Mouse (Mus musculus) embryonic facial prominence, embryonic 13.5 days (tissue): ENCODE data around the gene Apon. TPM values are rescaled to one million over a fixed set of nuclear protein-coding genes. Genes with fewer than 3 reads are reported as not detected.
"Not testable (repeated sequence)": the region's sequence is repeated elsewhere in the genome, so short reads cannot be mapped to it uniquely, and the experiment has no call there.

Experiments
- ATAC-seq: fragments of 200-750 bp; cut with Nextera tagmentation; 2 replicates; pipeline ENCODE4 v1.8.0; 2017; ENCODE audit warnings: low read depth; ENCODE audit not compliant: insufficient number of reproducible peaks, insufficient read depth, low FRiP score, low TSS enrichment
- H3K27ac ChIP-seq: fragments of 300-500 bp; sonication (generic); 2 replicates; pipeline ENCODE4 v1.5.1; 2015; ENCODE audit warnings: moderate library complexity, mild to moderate bottlenecking, inconsistent platforms
- H3K27me3 ChIP-seq: fragments of 300-500 bp; sonication (generic); 2 replicates; pipeline ENCODE4 v1.6.1; 2015; ENCODE audit warnings: mild to moderate bottlenecking, inconsistent platforms
- H3K36me3 ChIP-seq: fragments of 300-500 bp; sonication (generic); 2 replicates; pipeline ENCODE4 v1.6.1; 2015; ENCODE audit warnings: mild to moderate bottlenecking, inconsistent platforms
- H3K4me1 ChIP-seq: fragments of 300-500 bp; sonication (generic); 2 replicates; pipeline ENCODE4 v1.6.1; 2015; ENCODE audit warnings: inconsistent platforms
- H3K4me2 ChIP-seq: fragments of 300-500 bp; sonication (generic); 2 replicates; pipeline ENCODE4 v1.6.1; 2015; ENCODE audit warnings: moderate library complexity, mild to moderate bottlenecking, inconsistent platforms
- H3K4me3 ChIP-seq: fragments of 300-500 bp; sonication (generic); 2 replicates; pipeline ENCODE4 v1.5.1; 2015; ENCODE audit warnings: mild to moderate bottlenecking, inconsistent platforms
- H3K9ac ChIP-seq: fragments of 300-500 bp; sonication (generic); 2 replicates; pipeline ENCODE4 v1.6.1; 2015; ENCODE audit warnings: mild to moderate bottlenecking, inconsistent platforms
- H3K9me3 ChIP-seq: fragments of 300-500 bp; sonication (generic); 2 replicates; pipeline ENCODE4 v1.6.1; 2016; ENCODE audit warnings: inconsistent platforms
- WGBS: fragments of 180-500 bp; shearing (Covaris S2); methylation state at CpG from one replicate; pipeline ENCODE4 v1.1.7; 2015; ENCODE audit warnings: mixed read lengths; 5-methylcytosine and 5-hydroxymethylcytosine counted together
- polyA plus RNA-seq: library from polyadenylated mRNA; unstranded; fragments of >200 nt; fragmentation: Nextera tagmentation; extraction: Ambion mirVana; gene quantifications from 2 replicates; pipeline ENCODE4 v1.2.1, GENCODE M21; 2015

Apon gene
- polyA plus RNA-seq, result 0.58 and 0.62 TPM in 2 replicates

DNA sequence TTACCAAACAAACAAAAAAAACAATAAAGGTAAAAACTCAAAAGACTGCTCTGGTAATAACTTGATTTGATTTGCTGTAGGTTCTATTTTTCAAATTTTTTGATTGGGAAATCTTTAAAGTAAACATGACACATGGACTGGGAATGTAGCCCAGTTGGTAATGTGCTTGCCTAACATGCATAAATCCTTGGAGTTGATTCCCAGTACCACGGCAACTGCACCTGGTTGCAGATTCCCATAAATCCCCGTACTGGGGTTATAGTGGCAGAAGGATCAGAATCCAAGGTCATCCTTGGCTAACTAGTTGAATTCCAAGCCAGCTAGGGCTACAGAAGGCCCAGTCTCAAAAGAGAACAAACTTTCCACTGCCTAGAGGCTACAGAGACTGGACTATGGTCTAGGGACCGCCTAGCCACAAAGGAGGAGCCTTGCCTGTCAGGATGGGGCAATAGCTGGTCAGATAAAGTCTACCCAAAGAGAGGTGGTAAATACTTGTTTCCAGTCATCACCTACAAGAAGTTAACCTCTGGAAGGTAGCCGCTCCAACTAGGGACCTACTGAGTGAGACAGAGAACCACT lies at the start of gene Apon:
Apon (plus strand) TSS at position 420 of the 579 bp plus-strand sequence.
- 86% methylated on average over 4 of the region's 4 CpGs for WGBS

DNA sequence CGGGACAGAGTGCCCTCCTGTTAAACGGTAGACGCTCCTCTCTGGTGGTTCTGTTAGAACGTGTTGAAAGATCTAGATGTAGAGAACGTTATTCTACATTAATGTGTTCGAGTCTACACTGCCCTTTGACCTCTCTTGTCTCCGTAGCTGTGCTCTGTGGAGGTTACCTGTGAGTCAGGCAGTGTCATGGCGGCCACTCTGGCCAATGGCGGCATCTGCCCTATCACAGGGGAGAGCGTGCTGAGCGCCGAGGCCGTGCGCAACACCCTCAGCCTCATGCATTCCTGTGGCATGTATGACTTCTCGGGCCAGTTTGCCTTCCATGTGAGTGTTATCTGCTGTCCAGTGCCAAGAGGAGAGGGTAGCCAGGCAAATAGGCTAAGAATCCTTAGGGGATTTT lies 49.0 kb upstream of the Apon start:
- Histone ChIP-seq H3K36me3 (peaks cover 19% of the 10 kb centered on the region), H3K27ac (no peak overlapping the region), H3K9me3 (no peaks in the 10 kb centered on the region), H3K4me3 (no peak overlapping the region), H3K4me2 (no peak overlapping the region), H3K27me3 (no peaks in the 10 kb centered on the region), H3K4me1 (peaks cover 12% of the 10 kb centered on the region), H3K9ac (no peak overlapping the region)
- ATAC-seq, result 0 out of 2 replicates have a peak, but pooled peaks have one; percentile 22
- WGBS, result 85% methylated on average over 15 of the region's 15 CpGs

More for the DNA sequence above, at the start of gene Apon:
- no peak for ATAC-seq
- Histone ChIP-seq H3K9ac (no peak within 1 kb of the TSS), H3K36me3 (peaks cover 52% of the 10 kb centered on the region), H3K9me3 (no peaks in the 10 kb centered on the region), H3K4me3 (no peak within 1 kb of the TSS), H3K27ac (no peak within 1 kb of the TSS), H3K4me1 (no peaks in the 10 kb centered on the region), H3K4me2 (no peak within 1 kb of the TSS), H3K27me3 (no peaks in the 10 kb centered on the region)

DNA sequence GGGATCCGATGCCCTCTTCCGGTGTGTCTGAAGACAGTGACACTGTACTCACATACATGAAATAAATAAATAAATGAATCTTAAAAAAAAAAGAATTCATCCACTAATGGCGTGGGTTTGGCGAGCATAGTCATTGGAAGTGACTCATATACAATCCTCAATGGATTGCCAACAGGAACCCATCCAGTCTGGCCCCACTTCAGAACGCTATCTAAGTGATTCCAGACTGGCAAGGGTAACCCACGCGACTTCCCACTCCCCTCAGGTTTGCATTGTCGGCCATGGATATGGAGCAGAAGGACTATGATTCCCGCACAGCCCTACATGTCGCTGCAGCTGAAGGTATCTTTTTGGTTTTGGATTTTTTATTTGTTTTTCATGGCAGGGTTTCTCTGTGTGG lies 45.6 kb upstream of the Apon start:
- no peak for ATAC-seq
- no peak overlapping the region for H3K4me3 ChIP-seq
- H3K27ac ChIP-seq, result no peak overlapping the region
- peaks cover 25% of the 10 kb centered on the region for H3K4me1 ChIP-seq
- 91% methylated on average over 10 of the region's 10 CpGs for WGBS
- H3K36me3 ChIP-seq, result peaks cover 19% of the 10 kb centered on the region
- no peaks in the 10 kb centered on the region for H3K27me3 ChIP-seq
- H3K9me3 ChIP-seq, result no peaks in the 10 kb centered on the region
- H3K4me2 ChIP-seq, result no peak overlapping the region
- no peak overlapping the region for H3K9ac ChIP-seq

DNA sequence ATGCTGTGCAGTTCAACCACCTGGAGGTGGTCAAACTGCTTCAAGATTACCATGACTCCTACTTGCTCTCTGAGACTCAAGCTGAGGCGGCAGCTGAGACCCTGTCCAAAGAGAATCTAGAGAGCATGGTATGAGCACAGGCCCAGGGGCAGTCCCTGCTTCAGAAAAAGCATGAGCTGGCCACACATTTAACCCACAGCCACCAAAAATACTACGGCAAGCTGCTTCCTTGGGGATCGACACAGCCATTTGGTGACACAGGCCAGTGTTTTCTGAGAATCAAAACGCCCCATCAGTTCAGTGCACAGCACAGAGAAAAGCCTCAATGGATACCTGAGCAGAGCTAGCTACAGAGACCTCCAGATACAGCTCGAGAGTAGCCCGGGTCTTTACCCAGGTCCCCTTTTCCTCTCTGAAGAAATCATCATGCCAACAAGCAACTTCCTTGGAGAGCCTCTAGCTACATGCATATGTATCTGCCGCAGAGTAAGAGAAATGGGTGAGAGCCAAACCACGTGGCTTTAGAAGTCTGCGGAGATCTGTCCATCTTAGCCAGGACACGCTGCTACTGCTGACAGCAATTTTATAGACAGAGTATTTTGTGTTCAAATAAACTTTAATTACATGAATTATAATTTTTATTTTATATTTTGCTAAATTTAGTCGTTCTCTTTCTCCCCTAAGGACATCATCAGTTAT lies 44.4 kb upstream of the Apon start:
- Histone ChIP-seq H3K36me3 (peaks cover 19% of the 10 kb centered on the region), H3K27me3 (peaks cover 4% of the 10 kb centered on the region; the same call in 1 of the 2 replicates), H3K4me3 (no peak overlapping the region), H3K9ac (no peak overlapping the region), H3K9me3 (no peaks in the 10 kb centered on the region), H3K4me1 (peaks cover 16% of the 10 kb centered on the region), H3K27ac (no peak overlapping the region), H3K4me2 (no peak overlapping the region)
- 91% methylated on average over 11 of the region's 11 CpGs for WGBS
- ATAC-seq, result no peak

DNA sequence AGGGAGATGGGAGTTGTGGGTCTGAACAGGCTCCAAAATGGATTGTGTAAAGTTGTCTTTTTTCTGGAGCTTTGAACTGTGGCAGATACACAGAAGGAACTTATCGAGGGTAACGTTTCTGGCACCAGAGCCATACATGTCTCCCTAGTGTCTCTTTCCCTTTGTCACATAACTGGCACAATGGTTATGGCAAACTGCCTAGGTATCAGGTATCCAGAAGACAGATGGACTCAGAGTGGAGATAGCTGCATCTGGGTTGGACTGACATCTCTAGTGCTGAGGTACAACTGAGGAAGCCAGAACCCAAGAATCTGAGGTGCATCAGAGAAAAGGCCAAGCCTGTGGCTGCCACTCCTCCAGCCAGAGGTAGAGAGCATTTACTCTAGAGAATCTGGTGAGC lies 43.8 kb upstream of the Apon start:
- Histone ChIP-seq H3K4me2 (0 out of 2 replicates have a peak overlapping the region, but pooled peaks have one; percentile 91), H3K4me3 (no peak overlapping the region)
- 93% methylated on average over 2 of the region's 2 CpGs for WGBS

DNA sequence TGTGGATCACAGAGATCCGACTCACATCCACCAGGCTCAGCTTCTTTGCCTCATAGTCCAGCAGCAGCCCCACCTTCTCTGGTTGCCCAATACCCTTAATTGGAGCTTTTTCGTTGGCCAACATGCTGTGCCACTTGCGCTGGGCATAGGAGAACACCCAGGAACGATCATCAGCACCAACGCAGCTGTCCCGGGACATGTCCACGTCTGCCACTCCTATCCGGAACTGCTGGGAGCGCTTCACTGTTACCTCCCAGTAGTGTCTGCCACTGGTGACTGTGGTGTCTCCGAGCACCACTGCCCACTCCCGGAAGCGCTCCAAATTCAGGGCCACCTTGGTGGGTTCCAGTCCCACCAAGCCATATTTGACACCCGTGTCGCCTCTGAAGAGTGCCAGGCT lies 42.9 kb upstream of the Apon start:
- 29% methylated on average over 14 of the region's 14 CpGs for WGBS
- H3K4me3 ChIP-seq, result peak overlapping the region; percentile 68
- no peak overlapping the region for H3K27ac ChIP-seq
- H3K27me3 ChIP-seq, result peaks cover 6% of the 10 kb centered on the region; the same call in 1 of the 2 replicates
- no peaks in the 10 kb centered on the region for H3K9me3 ChIP-seq
- H3K4me2 ChIP-seq, result peak overlapping the region; percentile 91
- peaks cover 19% of the 10 kb centered on the region for H3K36me3 ChIP-seq
- ATAC-seq, result no peak
- H3K9ac ChIP-seq, result peak overlapping the region; percentile 78
- H3K4me1 ChIP-seq, result peaks cover 13% of the 10 kb centered on the region

More for the DNA sequence above, 43.8 kb upstream of the Apon start:
- H3K9me3 ChIP-seq, result no peaks in the 10 kb centered on the region
- no peak overlapping the region; the same call in 1 of the 2 replicates for H3K9ac ChIP-seq
- H3K27me3 ChIP-seq, result peaks cover 6% of the 10 kb centered on the region; the same call in 1 of the 2 replicates
- no peak overlapping the region for H3K27ac ChIP-seq
- H3K36me3 ChIP-seq, result peaks cover 19% of the 10 kb centered on the region
- no peak for ATAC-seq
- H3K4me1 ChIP-seq, result peaks cover 13% of the 10 kb centered on the region

DNA sequence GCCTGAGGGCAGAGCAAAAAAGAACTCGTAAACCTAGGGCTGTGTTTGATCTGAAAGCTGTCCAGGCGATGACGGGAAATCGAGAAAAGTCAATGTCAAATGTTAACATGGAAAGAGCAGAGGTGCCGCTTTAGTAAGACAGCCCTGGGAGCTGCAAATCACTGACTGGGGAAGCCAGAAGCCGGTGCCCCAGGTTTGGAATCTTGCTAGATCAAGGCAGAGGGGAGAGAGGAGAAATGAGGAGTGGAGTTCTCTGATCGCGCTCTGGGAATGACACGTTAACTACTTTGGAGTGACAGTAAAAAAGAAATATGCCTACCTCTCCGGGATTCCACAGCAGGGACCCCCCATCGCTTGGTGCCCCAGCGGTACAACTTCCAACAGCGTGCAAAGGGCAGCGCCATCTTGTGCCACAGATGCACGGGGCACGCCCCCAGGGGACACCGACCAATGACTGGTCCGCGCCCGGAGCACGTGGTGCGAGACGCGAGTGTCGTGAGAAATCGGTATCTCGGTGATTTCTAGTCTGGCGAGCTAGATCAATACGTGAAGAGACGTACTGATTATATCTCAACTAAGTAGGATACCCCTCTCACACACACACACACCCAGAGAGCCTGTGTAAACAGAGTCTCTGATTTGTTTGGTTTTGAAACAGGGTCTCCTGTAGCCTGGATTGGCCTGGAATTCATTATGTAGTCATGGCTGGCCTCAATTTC lies 42.3 kb upstream of the Apon start, which contains the start of gene Spryd4:
Spryd4 (minus strand) TSS at position 418 of the 719 bp plus-strand sequence.
- Histone ChIP-seq H3K27ac (no peak within 1 kb of the TSS; the same call in 1 of the 2 replicates), H3K9me3 (no peaks in the 10 kb centered on the region), H3K36me3 (peaks cover 18% of the 10 kb centered on the region), H3K4me3 (peak within 1 kb of the TSS; percentile 68), H3K4me1 (peaks cover 13% of the 10 kb centered on the region), H3K27me3 (peaks cover 6% of the 10 kb centered on the region; the same call in 1 of the 2 replicates), H3K9ac (peak within 1 kb of the TSS; percentile 78), H3K4me2 (peak within 1 kb of the TSS; percentile 91)
- 0% methylated on average over 30 of the region's 30 CpGs for WGBS
- ATAC-seq, result peak; percentile 91

DNA sequence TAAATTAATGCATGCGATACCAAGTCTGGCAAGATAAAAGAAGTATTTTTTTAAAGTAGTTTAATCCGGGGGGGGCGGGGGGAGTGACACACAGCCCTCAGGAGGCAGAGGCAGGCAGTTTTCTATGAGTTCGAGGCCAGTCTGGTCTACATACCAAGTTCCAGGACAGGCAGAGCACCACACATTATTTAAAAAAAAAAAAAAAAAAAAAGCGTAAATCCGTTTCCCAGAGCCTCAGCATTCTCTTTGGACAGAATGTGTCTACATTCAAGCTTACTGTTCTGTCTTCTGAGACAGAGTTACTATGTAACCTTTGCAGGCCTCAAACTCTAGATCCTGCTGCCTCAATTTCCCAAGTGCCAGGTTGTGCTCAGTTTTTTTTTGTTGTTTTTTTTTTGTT lies 41.7 kb upstream of the Apon start:
- peaks cover 14% of the 10 kb centered on the region for H3K36me3 ChIP-seq
- H3K9ac ChIP-seq, result peak overlapping the region; percentile 78; the same call in 1 of the 2 replicates
- peaks cover 6% of the 10 kb centered on the region; the same call in 1 of the 2 replicates for H3K27me3 ChIP-seq
- ATAC-seq, result no peak
- no peaks in the 10 kb centered on the region for H3K9me3 ChIP-seq
- H3K4me2 ChIP-seq, result peak overlapping the region; percentile 91
- peak overlapping the region; percentile 68 for H3K4me3 ChIP-seq
- WGBS, result 36% methylated on average over 6 of the region's 6 CpGs
- peaks cover 13% of the 10 kb centered on the region for H3K4me1 ChIP-seq
- no peak overlapping the region; the same call in 1 of the 2 replicates for H3K27ac ChIP-seq

DNA sequence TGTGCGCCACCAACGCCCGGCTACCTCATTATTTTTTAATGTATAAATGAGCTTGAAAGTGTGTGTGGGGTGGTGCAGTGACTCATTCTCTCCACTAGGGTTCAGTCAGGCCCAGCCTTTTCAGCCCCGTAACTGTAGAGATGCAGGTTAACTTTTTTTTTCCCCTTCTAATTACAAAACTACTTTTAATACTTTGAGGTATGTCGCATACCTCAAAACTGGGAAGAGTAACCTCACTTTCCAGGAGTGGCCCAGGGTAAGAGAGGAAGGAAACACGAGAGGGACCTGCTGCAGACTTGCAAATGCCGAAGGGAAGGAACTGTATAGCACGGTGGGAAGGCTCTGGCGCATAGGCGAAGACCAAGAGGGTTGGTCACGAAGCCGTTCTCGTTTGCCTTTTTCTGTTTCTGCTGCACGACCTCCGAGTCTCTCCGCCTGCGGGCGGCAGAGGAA lies 41.0 kb upstream of the Apon start:
- Histone ChIP-seq H3K27me3 (peaks cover 6% of the 10 kb centered on the region; the same call in 1 of the 2 replicates), H3K9ac (peak overlapping the region; percentile 53; the same call in 1 of the 2 replicates), H3K4me3 (peak overlapping the region; percentile 38), H3K9me3 (no peaks in the 10 kb centered on the region), H3K36me3 (peaks cover 9% of the 10 kb centered on the region), H3K27ac (peak overlapping the region; percentile 71), H3K4me1 (peaks cover 13% of the 10 kb centered on the region), H3K4me2 (peak overlapping the region; percentile 91)
- 2% methylated on average over 18 of the region's 18 CpGs for WGBS
- peak; percentile 58 for ATAC-seq

DNA sequence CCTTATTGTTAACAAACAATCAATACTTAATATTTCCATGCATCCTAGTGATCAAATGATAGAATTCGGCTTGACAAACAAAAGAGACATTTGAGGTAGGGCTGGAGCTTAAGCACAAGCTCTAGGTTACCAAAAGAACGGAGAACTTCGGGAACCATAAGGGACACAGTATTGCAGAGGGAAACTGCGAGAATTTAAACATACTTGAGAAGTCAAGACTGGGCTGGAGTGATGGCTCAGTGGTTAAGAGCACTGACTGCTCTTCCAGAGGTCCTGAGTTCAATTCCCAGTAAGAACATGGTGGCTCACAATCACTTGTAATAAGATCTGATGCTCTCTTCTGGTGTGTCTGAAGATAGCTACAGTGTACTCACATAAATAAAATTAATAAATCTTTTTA lies 39.8 kb upstream of the Apon start:
- not testable (repeated sequence) for H3K4me2 ChIP-seq, H3K27ac ChIP-seq, H3K9me3 ChIP-seq, H3K4me3 ChIP-seq, H3K27me3 ChIP-seq, ATAC-seq, H3K36me3 ChIP-seq, H3K9ac ChIP-seq
- H3K4me1 ChIP-seq, result peaks cover 13% of the 10 kb centered on the region
- WGBS, result 91% methylated on average over 4 of the region's 4 CpGs

DNA sequence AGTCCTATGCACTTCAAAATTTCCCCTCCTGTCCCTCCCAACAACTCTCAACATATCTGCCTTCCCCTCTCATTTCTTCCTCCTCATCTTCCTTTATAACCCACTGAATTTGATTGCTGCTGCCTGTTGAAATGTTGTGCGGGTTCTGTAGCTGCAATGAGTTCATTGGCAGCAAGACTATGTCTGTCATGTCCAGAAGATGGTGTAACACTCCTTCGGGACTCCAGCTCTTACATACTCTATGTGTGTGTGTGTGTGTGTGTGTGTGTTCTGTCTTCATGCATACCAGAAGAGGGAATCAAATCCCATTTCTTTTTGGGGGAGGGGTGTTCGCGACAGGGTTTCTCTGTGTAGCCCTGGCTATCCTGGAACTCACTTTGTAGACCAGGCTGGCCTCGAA lies 38.9 kb upstream of the Apon start:
- H3K4me3 ChIP-seq, result no peak overlapping the region
- no peak overlapping the region for H3K4me2 ChIP-seq
- no peak for ATAC-seq
- no peak overlapping the region for H3K27ac ChIP-seq
- H3K27me3 ChIP-seq, result peaks cover 6% of the 10 kb centered on the region; the same call in 1 of the 2 replicates
- no peak overlapping the region for H3K9ac ChIP-seq
- H3K36me3 ChIP-seq, result no peaks in the 10 kb centered on the region
- 81% methylated on average over 5 of the region's 5 CpGs for WGBS
- H3K9me3 ChIP-seq, result no peaks in the 10 kb centered on the region
- H3K4me1 ChIP-seq, result peaks cover 12% of the 10 kb centered on the region
